ENCODE assay signal across 16 mouse cellular contexts in the genomic region with DNA sequence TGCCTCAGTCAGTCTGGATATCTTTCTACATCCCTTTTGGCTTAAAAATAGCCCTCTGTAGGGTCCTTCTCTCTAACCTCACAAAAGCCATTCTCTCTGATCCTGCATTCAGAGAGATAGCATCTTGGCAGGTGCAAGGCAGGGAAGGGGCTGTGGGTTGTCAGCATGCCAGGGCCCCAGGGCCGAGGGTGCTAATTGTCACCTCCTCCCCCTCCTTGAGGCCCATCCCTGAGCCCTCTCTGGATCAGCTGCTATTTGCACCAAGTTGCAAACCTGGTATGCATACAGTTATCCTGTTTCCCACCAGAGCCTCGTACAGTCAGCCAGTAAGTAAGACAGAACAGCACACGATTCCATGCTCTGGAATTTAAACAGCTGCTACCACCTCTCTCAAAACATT.
DNase-seq lines count a peak whose midpoint lies in the region; ATAC-seq and TF ChIP-seq lines count a peak whose summit lies in the region.
"Had no signal": no experiment of that assay in that cellular context is flagged by ENCODE, and none has a peak within 500 bp of the region (broad histone marks: within the 10 kb centered on the region; RNA-seq: fewer than 3 reads in every experiment).

No protein-coding gene starts in this region.

- H3K9me3 ChIP-seq in heart, embryonic 13.5 days, result no peaks in the 10 kb centered on the region
- H3K9me3 ChIP-seq in MEL (replicated peaks; ENCODE audit: insufficient read depth, low read length), result no peaks in the 10 kb centered on the region
- no peaks in the 10 kb centered on the region for H3K9me3 ChIP-seq in embryonic facial prominence, embryonic 15.5 days (replicated peaks)
- no peaks in the 10 kb centered on the region for H3K9me3 ChIP-seq in limb, embryonic 13.5 days
- H3K9me3 ChIP-seq in liver, embryonic 12.5 days (replicated peaks), result 0 out of 2 replicates have a peak, but pooled peaks cover 5% of the 10 kb centered on the region
- H3K9me3 ChIP-seq: embryonic facial prominence, embryonic 12.5 days had no signal

- TF ChIP-seq EP300 in MEL (IDR thresholded peaks at IDR 0.05; ENCODE audit: low read depth in 1 of 2, low read length in 2 of 2), result peak in 1 of 2 experiments; percentile 32; a peak in 1 of 4 replicates

- DNase-seq in heart, adult 11 months, result no peak
- peak; percentile 53 for DNase-seq in MEL (ENCODE audit: low read depth, low spot score)
- no peak for DNase-seq in ovary, postnatal 10 days (ENCODE audit: low spot score)
- DNase-seq in testis, postnatal 10 days (ENCODE audit: low spot score), result no peak
- DNase-seq: cerebellum, adult 9-10 months; heart, adult 2 months; kidney, postnatal 4 days had no signal

- WGBS in heart, embryonic 13.5 days, result 20% methylated on average over 3 of the region's 3 CpGs
- 12% methylated on average over 3 of the region's 3 CpGs for WGBS in embryonic facial prominence, embryonic 15.5 days
- WGBS in limb, embryonic 13.5 days, result 16% methylated on average over 3 of the region's 3 CpGs
- WGBS in liver, embryonic 12.5 days (ENCODE audit: insufficient replicate concordance), result 43% methylated on average over 3 of the region's 3 CpGs

- no peak for TF ChIP-seq RAD21 in MEL (IDR thresholded peaks at IDR 0.05; ENCODE audit: low read depth, low read length)

- peak overlapping the region; percentile 20; the same call in 1 of the 2 replicates for H3K27ac ChIP-seq in heart, embryonic 13.5 days (replicated peaks)
- H3K27ac ChIP-seq in MEL (ENCODE audit: control insufficient read depth, low read depth, low read length), result peak overlapping the region; percentile 50
- peak overlapping the region; percentile 68; the same call in 1 of the 2 replicates for H3K27ac ChIP-seq in embryonic facial prominence, embryonic 15.5 days (replicated peaks)
- H3K27ac ChIP-seq in limb, embryonic 13.5 days, result no peak overlapping the region
- H3K27ac ChIP-seq in liver, embryonic 12.5 days, result no peak overlapping the region
- H3K27ac ChIP-seq: embryonic facial prominence, embryonic 12.5 days; heart, adult 2 months; liver, embryonic 14.5 days; macrophage had no signal

- no peak overlapping the region for H3K4me2 ChIP-seq in heart, embryonic 13.5 days
- H3K4me2 ChIP-seq in embryonic facial prominence, embryonic 15.5 days (replicated peaks), result no peak overlapping the region
- H3K4me2 ChIP-seq in limb, embryonic 13.5 days (replicated peaks), result no peak overlapping the region
- no peak overlapping the region for H3K4me2 ChIP-seq in liver, embryonic 12.5 days
- H3K4me2 ChIP-seq: embryonic facial prominence, embryonic 12.5 days had no signal

- H3K79me2 ChIP-seq in MEL (ENCODE audit: control insufficient read depth, insufficient read depth, low read length, poor library complexity), result no peaks in the 10 kb centered on the region

- H3K27me3 ChIP-seq in heart, embryonic 13.5 days (replicated peaks), result peaks cover 9% of the 10 kb centered on the region
- no peaks in the 10 kb centered on the region for H3K27me3 ChIP-seq in MEL (ENCODE audit: control insufficient read depth in 1 of 2, insufficient read depth in 2 of 2, low read length in 2 of 2)
- H3K27me3 ChIP-seq in embryonic facial prominence, embryonic 15.5 days, result 0 out of 2 replicates have a peak, but pooled peaks cover 3% of the 10 kb centered on the region
- peaks cover 25% of the 10 kb centered on the region for H3K27me3 ChIP-seq in limb, embryonic 13.5 days
- 0 out of 2 replicates have a peak, but pooled peaks cover 2% of the 10 kb centered on the region for H3K27me3 ChIP-seq in liver, embryonic 12.5 days (replicated peaks)

- no peak overlapping the region for H3K4me3 ChIP-seq in heart, embryonic 13.5 days
- H3K4me3 ChIP-seq in MEL (ENCODE audit: control insufficient read depth in 1 of 2, insufficient read depth in 1 of 2, low read depth in 2 of 2, low read length in 2 of 2), result no peak overlapping the region
- H3K4me3 ChIP-seq in embryonic facial prominence, embryonic 15.5 days (replicated peaks), result no peak overlapping the region
- no peak overlapping the region for H3K4me3 ChIP-seq in limb, embryonic 13.5 days
- no peak overlapping the region for H3K4me3 ChIP-seq in liver, embryonic 12.5 days
- H3K4me3 ChIP-seq: embryonic facial prominence, embryonic 12.5 days; heart, adult 2 months; myocyte had no signal

- ATAC-seq in heart, embryonic 13.5 days (ENCODE audit: extremely low read depth, insufficient number of reproducible peaks, low FRiP score, low TSS enrichment), result no peak
- ATAC-seq in embryonic facial prominence, embryonic 15.5 days (ENCODE audit: insufficient number of reproducible peaks, low FRiP score, low TSS enrichment, low read depth), result no peak
- no peak for ATAC-seq in limb, embryonic 13.5 days (ENCODE audit: low FRiP score, low read depth)
- no peak for ATAC-seq in liver, embryonic 12.5 days
- ATAC-seq: intestine, embryonic 16.5 days had no signal

- no peak overlapping the region for H3K9ac ChIP-seq in heart, embryonic 13.5 days
- H3K9ac ChIP-seq in MEL (ENCODE audit: control insufficient read depth, low read depth, low read length, poor library complexity, severe bottlenecking), result no peak overlapping the region
- H3K9ac ChIP-seq in embryonic facial prominence, embryonic 15.5 days, result no peak overlapping the region
- 0 out of 2 replicates have a peak overlapping the region, but pooled peaks have one; percentile 25 for H3K9ac ChIP-seq in limb, embryonic 13.5 days
- no peak overlapping the region for H3K9ac ChIP-seq in liver, embryonic 12.5 days
- H3K9ac ChIP-seq: embryonic facial prominence, embryonic 12.5 days; liver, embryonic 14.5 days had no signal

- TF ChIP-seq CTCF in MEL (IDR thresholded peaks at IDR 0.05 in 2 of 3, conservative IDR thresholded peaks at IDR 0.05 in 1 of 3; ENCODE audit: control insufficient read depth in 1 of 3, insufficient read depth in 1 of 3, low read depth in 2 of 3, low read length in 3 of 3, poor library complexity in 1 of 3, severe bottlenecking in 1 of 3), result no peak

- H3K36me3 ChIP-seq in heart, embryonic 13.5 days, result no peaks in the 10 kb centered on the region
- H3K36me3 ChIP-seq in MEL (ENCODE audit: control insufficient read depth in 1 of 2, insufficient read depth in 2 of 2, low read length in 2 of 2), result peaks cover 0 to 41% of the 10 kb centered on the region in 2 experiments; a peak in 2 of 4 replicates
- no peaks in the 10 kb centered on the region for H3K36me3 ChIP-seq in embryonic facial prominence, embryonic 15.5 days
- H3K36me3 ChIP-seq in limb, embryonic 13.5 days, result no peaks in the 10 kb centered on the region
- H3K36me3 ChIP-seq in liver, embryonic 12.5 days, result no peaks in the 10 kb centered on the region
- H3K36me3 ChIP-seq: embryonic facial prominence, embryonic 12.5 days had no signal

- H3K4me1 ChIP-seq in heart, embryonic 13.5 days, result peaks cover 41% of the 10 kb centered on the region
- H3K4me1 ChIP-seq in MEL (ENCODE audit: control insufficient read depth in 1 of 2, insufficient read depth in 2 of 2, low read length in 2 of 2), result peaks cover 18 to 53% of the 10 kb centered on the region in 2 experiments
- H3K4me1 ChIP-seq in embryonic facial prominence, embryonic 15.5 days, result peaks cover 19% of the 10 kb centered on the region
- H3K4me1 ChIP-seq in limb, embryonic 13.5 days, result peaks cover 39% of the 10 kb centered on the region
- peaks cover 55% of the 10 kb centered on the region for H3K4me1 ChIP-seq in liver, embryonic 12.5 days

- no peak for TF ChIP-seq POLR2A in MEL (IDR thresholded peaks at IDR 0.05; ENCODE audit: control insufficient read depth in 1 of 2, insufficient read depth in 1 of 2, low read depth in 1 of 2, low read length in 2 of 2, poor library complexity in 1 of 2)

TF ChIP-seq in MEL, 35 proteins besides CTCF, POLR2A, EP300 and RAD21:
- TF ChIP-seq ETS1 (IDR thresholded peaks at IDR 0.05; ENCODE audit: low read depth, low read length), result 0 out of 2 replicates have a peak, but pooled peaks have one; percentile 44
- no peak for TF ChIP-seq TBP (IDR thresholded peaks at IDR 0.05; ENCODE audit: low read depth, low read length)
- TF ChIP-seq KAT2A (conservative IDR thresholded peaks at IDR 0.05; ENCODE audit: low read depth, low read length), result no peak
- TF ChIP-seq TCF12 (IDR thresholded peaks at IDR 0.05; ENCODE audit: low read depth, low read length), result peak; percentile 60; the same call in 1 of the 2 replicates
- TF ChIP-seq MYB (IDR thresholded peaks at IDR 0.05; ENCODE audit: low read depth, low read length), result no peak
- TF ChIP-seq MEF2A (IDR thresholded peaks at IDR 0.05; ENCODE audit: extremely low read depth, insufficient replicate concordance, low read depth, low read length, poor library complexity, severe bottlenecking), result 0 out of 2 replicates have a peak, but pooled peaks have one; percentile 16
- TF ChIP-seq MXI1 (IDR thresholded peaks at IDR 0.05; ENCODE audit: low read depth, low read length), result no peak
- TF ChIP-seq BHLHE40 (IDR thresholded peaks at IDR 0.05; ENCODE audit: borderline replicate concordance, low read depth, low read length), result peak; percentile 56; the same call in 1 of the 2 replicates
- no peak for TF ChIP-seq CHD1 (IDR thresholded peaks at IDR 0.05; ENCODE audit: low read depth, low read length)

Comparison
In these comparisons a context has a peak if more than half of its experiments do, and no peak if none do; other contexts are left out.
1. H3K27ac ChIP-seq: peak in heart, embryonic 13.5 days (single experiment), MEL (single experiment) and embryonic facial prominence, embryonic 15.5 days (single experiment); none in limb, embryonic 13.5 days (single experiment) and liver, embryonic 12.5 days (single experiment).